Mouse (Mus musculus): ENCODE results near the gene Cenpp. TPM values are rescaled to one million over a fixed set of nuclear protein-coding genes. Genes with fewer than 3 reads are reported as not detected.

Cenpp gene
- polyA plus RNA-seq, 1 experiment from 2014 or later: 21.5 TPM

DNA sequence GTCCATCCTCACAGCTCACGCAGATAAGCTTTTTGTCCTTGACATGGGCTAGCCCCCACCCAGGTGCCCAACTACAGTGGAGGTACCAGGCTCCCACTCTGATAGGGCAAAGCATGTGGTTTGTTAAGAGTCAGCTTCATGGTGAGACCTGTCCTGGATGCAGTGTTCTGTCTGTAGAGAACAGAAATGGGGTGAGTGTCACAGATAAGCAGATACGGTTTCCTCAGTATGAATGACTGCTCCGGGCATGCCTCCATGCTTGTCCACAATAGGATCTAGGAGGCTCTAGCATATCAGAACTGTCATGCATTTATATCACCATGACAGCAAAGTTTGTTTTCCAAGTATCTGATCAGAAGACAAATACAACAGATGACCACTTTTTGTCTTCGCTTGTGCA, 186.7 kb downstream of the Cenpp start:
- DNase-seq (ENCODE audit: low spot score) (no peak), ATAC-seq (replicated peaks; ENCODE audit: low FRiP score, low read depth) (no peak)
- no peaks in the 10 kb centered on the region for H3K9me3 ChIP-seq (replicated peaks; ENCODE audit: low read length)
- no peak overlapping the region for H3K4me3 ChIP-seq (replicated peaks; ENCODE audit: low read depth, low read length)
- TF ChIP-seq CTCF (IDR thresholded peaks at IDR 0.05; ENCODE audit: low read depth): no peak
- no peak overlapping the region for H3K27ac ChIP-seq
- 95% methylated on average over 4 of the region's 4 CpGs for WGBS
- H3K36me3 ChIP-seq (ENCODE audit: insufficient read depth, low read length): peaks cover 23% of the 10 kb centered on the region
- H3K4me1 ChIP-seq (replicated peaks; ENCODE audit: insufficient read depth, low read length): no peaks in the 10 kb centered on the region
- no peaks in the 10 kb centered on the region for H3K27me3 ChIP-seq (ENCODE audit: insufficient read depth, low read length)
- H3K9ac ChIP-seq (ENCODE audit: low read depth, low read length): no peak overlapping the region
- no peak overlapping the region for H3K4me2 ChIP-seq (ENCODE audit: low read length)

DNA sequence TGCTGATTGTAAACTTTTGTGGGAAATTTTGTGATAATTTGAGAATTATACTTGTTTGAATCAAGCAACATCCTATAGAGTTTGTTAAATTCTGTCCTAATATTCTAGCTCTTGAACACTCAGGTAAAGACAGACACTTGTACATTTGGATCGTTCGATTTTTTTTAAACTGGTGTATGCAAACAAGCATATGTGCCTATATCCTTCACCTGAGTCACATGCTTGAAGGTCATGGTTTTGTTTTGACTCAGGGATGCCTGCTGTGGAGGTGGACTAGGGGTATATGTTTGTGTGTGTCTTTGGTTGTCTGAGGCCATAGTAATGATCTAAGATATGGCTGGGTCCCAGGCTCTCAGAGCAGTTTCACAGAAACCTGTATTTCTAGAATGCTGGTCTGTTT, 189.7 kb downstream of the Cenpp start:
- 94% methylated on average over 2 of the region's 2 CpGs for WGBS
- Histone ChIP-seq H3K4me3 (replicated peaks; ENCODE audit: low read depth, low read length) (no peak overlapping the region), H3K36me3 (ENCODE audit: insufficient read depth, low read length) (peaks cover 31% of the 10 kb centered on the region), H3K4me1 (replicated peaks; ENCODE audit: insufficient read depth, low read length) (no peaks in the 10 kb centered on the region), H3K27ac (no peak overlapping the region), H3K9ac (ENCODE audit: low read depth, low read length) (no peak overlapping the region), H3K9me3 (replicated peaks; ENCODE audit: low read length) (no peaks in the 10 kb centered on the region), H3K4me2 (ENCODE audit: low read length) (no peak overlapping the region), H3K27me3 (ENCODE audit: insufficient read depth, low read length) (no peaks in the 10 kb centered on the region)
- no peak for DNase-seq (ENCODE audit: low spot score)
- no peak for TF ChIP-seq CTCF (IDR thresholded peaks at IDR 0.05; ENCODE audit: low read depth)
- ATAC-seq (replicated peaks; ENCODE audit: low FRiP score, low read depth): no peak

DNA sequence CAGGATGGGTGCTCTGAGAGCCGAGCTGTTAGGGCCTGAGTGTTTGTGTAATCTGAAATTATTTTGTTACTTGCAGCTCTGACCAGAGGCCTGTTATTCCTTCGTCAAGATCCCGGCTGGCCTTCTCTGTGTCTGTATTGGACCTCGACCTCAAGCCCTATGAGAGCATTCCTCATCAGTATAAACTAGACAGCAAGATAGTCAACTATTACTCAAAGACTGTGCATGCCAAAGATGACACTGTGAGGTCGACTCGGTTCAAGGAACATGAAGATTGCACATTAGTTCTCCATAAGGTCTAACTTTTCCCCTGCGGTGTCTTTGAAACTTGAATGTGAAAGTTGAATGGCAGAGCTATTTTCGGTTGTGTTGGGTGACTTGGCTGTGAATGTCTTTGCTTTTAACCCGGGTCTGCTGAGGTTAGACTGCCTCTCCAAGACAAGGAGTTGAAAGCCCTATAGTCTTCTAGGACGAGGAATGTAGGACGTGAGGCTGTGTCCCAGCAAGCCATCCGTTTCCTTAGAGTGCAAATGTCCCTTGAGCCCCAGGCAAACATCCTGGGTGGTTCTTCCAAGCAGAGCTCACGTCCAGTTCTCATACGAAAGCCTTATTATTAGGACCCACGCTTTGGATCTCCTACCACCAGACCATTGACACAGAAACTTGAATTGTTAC, 191.0 kb downstream of the Cenpp start:
- Histone ChIP-seq H3K4me1 (replicated peaks; ENCODE audit: insufficient read depth, low read length) (no peaks in the 10 kb centered on the region), H3K9me3 (replicated peaks; ENCODE audit: low read length) (no peaks in the 10 kb centered on the region), H3K27ac (peak overlapping the region; percentile 75; the same call in 1 of the 2 replicates), H3K4me3 (replicated peaks; ENCODE audit: low read depth, low read length) (no peak overlapping the region), H3K27me3 (ENCODE audit: insufficient read depth, low read length) (no peaks in the 10 kb centered on the region), H3K9ac (ENCODE audit: low read depth, low read length) (no peak overlapping the region), H3K36me3 (ENCODE audit: insufficient read depth, low read length) (peaks cover 31% of the 10 kb centered on the region), H3K4me2 (ENCODE audit: low read length) (no peak overlapping the region)
- peak; percentile 18 for DNase-seq (ENCODE audit: low spot score)
- no peak for TF ChIP-seq CTCF (IDR thresholded peaks at IDR 0.05; ENCODE audit: low read depth)
- ATAC-seq (replicated peaks; ENCODE audit: low FRiP score, low read depth): peak; percentile 84
- WGBS: 84% methylated on average over 15 of the region's 15 CpGs

DNA sequence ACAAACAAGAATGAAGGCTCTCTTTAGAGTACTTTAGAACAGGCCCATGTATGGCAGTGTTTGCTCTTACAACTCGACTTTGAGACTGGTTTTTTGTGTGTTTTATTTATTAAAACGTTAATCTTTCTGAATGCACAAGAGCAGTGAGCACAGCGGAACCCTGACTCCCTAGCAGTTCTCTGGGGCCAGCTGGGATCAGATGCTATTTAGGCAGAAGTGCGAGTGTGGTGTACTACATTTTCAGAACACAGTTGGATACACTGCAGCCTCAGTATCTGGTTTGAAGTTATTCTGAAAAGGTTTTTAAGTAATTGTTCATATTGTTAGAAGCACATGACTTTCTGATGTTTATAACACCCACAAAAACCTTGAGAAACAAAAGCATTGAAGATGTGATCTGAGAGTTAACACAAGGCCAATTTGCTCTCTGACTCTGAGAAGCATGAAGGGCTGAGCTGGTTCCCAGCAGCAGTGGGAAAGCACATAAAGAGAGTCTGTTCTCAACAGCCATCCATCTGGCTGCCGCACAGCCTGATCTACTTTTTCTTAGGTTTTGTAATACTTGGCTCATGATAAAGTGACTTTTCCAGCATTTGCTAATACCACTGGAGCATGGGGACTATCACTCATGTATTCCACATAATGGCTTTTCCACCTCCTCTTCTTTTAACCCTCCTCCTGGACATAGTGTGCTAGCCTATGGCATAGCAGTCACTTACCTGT, 191.7 kb downstream of the Cenpp start:
- no peak for ATAC-seq (replicated peaks; ENCODE audit: low FRiP score, low read depth)
- WGBS: 65% methylated on average over 5 of the region's 5 CpGs
- Histone ChIP-seq H3K27me3 (ENCODE audit: insufficient read depth, low read length) (no peaks in the 10 kb centered on the region), H3K4me2 (ENCODE audit: low read length) (no peak overlapping the region), H3K27ac (peak overlapping the region; percentile 75; the same call in 1 of the 2 replicates), H3K4me1 (replicated peaks; ENCODE audit: insufficient read depth, low read length) (no peaks in the 10 kb centered on the region), H3K4me3 (replicated peaks; ENCODE audit: low read depth, low read length) (no peak overlapping the region), H3K9ac (ENCODE audit: low read depth, low read length) (no peak overlapping the region), H3K36me3 (ENCODE audit: insufficient read depth, low read length) (peaks cover 31% of the 10 kb centered on the region), H3K9me3 (replicated peaks; ENCODE audit: low read length) (no peaks in the 10 kb centered on the region)
- no peak for TF ChIP-seq CTCF (IDR thresholded peaks at IDR 0.05; ENCODE audit: low read depth)
- no peak for DNase-seq (ENCODE audit: low spot score)

DNA sequence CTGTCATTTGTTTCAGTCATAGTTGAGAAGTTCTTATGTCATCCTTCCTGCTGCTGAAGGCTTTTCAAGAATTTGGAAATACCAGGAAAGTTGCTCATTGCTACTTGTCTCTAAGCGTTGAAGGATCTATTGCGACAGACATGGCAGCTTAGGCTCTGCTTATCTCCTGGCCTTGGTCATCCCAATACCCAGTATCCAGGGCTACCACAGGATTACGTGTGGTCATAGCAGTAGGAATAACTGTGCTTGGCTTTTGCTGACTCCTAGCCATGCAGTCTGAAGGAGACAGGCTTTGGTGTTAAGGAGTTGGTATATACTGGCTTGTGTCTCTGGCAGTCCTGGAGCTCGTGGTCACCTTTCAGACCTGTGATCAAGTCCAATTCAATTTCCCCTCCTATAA, 192.3 kb downstream of the Cenpp start:
- no peak for TF ChIP-seq CTCF (IDR thresholded peaks at IDR 0.05; ENCODE audit: low read depth)
- Histone ChIP-seq H3K27ac (0 out of 2 replicates have a peak overlapping the region, but pooled peaks have one; percentile 47), H3K4me2 (ENCODE audit: low read length) (no peak overlapping the region), H3K4me3 (replicated peaks; ENCODE audit: low read depth, low read length) (no peak overlapping the region), H3K36me3 (ENCODE audit: insufficient read depth, low read length) (peaks cover 31% of the 10 kb centered on the region), H3K4me1 (replicated peaks; ENCODE audit: insufficient read depth, low read length) (no peaks in the 10 kb centered on the region), H3K27me3 (ENCODE audit: insufficient read depth, low read length) (no peaks in the 10 kb centered on the region), H3K9ac (ENCODE audit: low read depth, low read length) (no peak overlapping the region), H3K9me3 (replicated peaks; ENCODE audit: low read length) (no peaks in the 10 kb centered on the region)
- DNase-seq (ENCODE audit: low spot score) (no peak), ATAC-seq (replicated peaks; ENCODE audit: low FRiP score, low read depth) (no peak)
- 87% methylated on average over 4 of the region's 4 CpGs for WGBS

DNA sequence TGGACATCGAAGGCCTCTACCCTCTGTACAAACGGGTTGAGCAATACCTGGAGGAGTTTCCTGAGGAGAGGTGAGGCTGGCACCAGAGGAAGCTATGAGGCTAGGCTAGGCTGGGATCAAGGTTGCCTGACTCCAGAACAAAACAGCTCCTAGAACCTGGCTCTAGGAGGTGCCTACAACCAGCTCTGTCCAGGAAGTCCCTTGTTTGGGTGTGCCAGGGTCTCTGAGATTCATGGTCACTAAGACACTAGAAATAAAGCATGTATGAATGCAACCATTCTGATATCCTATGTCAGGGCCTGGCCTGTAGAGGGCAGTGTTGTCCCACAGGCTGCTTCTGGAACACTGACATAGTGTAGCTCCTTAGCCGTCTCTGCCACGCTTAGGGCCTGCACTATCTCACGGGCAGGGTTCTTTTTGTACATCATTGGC, 203.3 kb downstream of the Cenpp start:
- Histone ChIP-seq H3K36me3 (ENCODE audit: insufficient read depth, low read length) (peaks cover 28% of the 10 kb centered on the region), H3K27me3 (ENCODE audit: insufficient read depth, low read length) (no peaks in the 10 kb centered on the region), H3K9ac (ENCODE audit: low read depth, low read length) (no peak overlapping the region), H3K9me3 (replicated peaks; ENCODE audit: low read length) (no peaks in the 10 kb centered on the region), H3K4me3 (replicated peaks; ENCODE audit: low read depth, low read length) (no peak overlapping the region), H3K27ac (no peak overlapping the region), H3K4me1 (replicated peaks; ENCODE audit: insufficient read depth, low read length) (no peaks in the 10 kb centered on the region), H3K4me2 (ENCODE audit: low read length) (no peak overlapping the region)
- DNase-seq (ENCODE audit: low spot score) (peak; percentile 90), ATAC-seq (replicated peaks; ENCODE audit: low FRiP score, low read depth) (peak; percentile 73)
- WGBS: 35% methylated on average over 5 of the region's 5 CpGs
- TF ChIP-seq CTCF (IDR thresholded peaks at IDR 0.05; ENCODE audit: low read depth): peak; percentile 99
